Mouse (Mus musculus) kidney, adult 2 months (tissue): Measurements from ENCODE around the gene Rhoq.

Experiments
- CTCF ChIP-seq: fragments of 200-500 bp; conservative IDR thresholded peaks from 2 replicates; pipeline ENCODE4 v1.5.1; 2011; ENCODE audit warnings: low read depth, mild to moderate bottlenecking, control low read depth, low read length, moderate library complexity, mixed read lengths; ENCODE audit not compliant: insufficient read depth, insufficient read length
- POLR2A ChIP-seq: fragments of 200-500 bp; IDR thresholded peaks from one replicate; pipeline ENCODE4 v1.6.1; 2011; ENCODE audit warnings: low read depth, low read length, control low read depth

DNA sequence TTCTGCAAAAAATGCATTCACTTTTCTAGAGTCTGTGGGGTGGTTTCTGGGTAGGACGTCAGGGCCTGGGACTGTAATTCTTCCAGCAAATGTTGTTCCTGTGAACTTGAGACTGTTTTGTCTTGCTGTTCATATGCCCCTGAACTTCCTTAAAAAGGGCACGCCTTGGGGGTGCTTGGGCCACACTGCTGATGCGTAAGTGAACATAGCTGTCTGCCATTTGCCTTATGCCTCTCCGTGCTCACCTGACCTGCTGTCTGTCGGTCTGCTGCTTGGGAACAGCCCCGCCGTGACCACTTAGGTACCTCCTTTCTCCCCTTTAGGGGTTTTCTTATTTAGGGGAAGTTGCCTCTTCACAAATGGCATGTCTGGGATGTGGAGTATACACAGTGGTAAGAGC lies 9.0 kb downstream of the Rhoq start:
- TF ChIP-seq POLR2A (no peak), CTCF (no peak)
